Mouse (Mus musculus) monocyte, adult 2 months (primary cell): Measurements from ENCODE around the gene Supt3.

Source experiments
- DNase-seq, 2 experiments: peaks; one replicate each; pipeline ENCODE4 v3.0.0; 2022; ENCODE audit warnings: low spot score in 2 of 2, low read depth in 1 of 2

Gene Supt3

DNA sequence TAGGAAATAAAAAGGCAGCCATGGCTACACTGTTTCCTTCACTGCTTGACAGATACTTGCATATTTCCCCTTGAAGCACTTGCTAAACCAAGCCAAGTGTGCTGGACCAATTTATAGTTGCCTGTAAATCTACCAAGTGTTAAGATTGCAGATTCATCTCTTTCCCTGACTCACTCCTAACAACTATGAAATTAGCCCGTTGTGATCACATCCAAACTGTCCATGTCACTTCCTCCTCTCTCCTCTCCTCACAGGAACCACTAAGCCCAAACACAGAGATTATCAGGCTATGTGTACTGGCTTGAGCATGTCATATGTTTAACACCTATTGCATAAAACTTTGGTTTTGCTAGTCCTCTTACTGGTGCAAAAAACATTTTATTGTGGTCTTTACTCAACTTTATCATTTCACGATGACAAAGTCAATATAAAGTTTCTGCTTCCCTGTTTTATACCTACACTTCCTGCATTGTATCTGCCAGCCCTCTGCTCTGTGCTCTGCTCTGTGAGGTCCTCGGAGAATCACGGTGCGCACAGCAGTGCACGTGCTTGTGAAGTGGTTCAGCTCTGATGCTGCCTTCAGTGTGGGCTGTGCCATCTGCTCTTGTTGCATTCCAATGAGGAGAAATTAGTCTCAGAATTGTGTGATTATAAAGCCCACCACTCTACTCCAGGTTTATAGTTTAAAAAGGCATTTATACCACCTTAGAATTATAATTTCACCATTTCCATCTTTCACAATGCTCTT lies 186.3 kb downstream of the Supt3 start:
- DNase-seq, result no peak

DNA sequence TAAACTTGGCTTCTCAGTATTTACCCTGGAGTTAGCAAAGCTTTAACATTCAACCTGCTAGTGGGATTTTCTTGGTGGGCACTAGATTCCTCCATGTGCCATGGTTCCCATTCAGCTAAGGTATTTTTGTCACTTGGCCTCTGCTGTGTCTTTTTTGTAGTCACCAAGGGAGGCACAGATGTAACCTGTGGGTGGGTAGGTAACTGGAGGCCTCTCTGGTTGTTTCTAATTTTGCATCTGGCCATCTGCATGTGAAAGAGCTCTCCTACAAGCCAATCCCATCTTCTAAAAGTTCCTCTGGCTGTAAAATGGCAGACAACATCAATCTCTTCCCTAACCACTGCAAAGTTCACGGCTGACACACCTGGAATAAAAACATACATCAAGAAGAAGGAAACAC lies 190.2 kb downstream of the Supt3 start:
- no peak for DNase-seq

DNA sequence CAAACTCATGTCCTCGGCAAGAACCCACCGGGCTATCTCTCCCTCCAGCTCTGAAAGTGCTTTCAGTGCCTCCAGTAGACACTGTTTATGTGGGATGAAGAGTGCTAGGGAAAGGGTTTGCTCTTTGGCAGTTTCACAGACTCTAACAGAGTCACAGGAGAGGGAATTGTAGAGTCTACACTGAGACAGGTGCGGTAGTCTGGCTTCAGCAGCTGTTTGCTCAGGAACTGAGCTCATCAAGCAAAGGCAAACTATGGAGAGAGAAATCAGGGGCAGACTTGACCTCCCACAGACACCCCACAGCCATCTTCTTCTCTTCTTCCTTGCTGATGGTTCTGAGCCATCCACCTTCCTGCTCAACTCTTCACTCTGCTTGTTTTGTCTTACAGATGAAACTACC lies 193.3 kb downstream of the Supt3 start:
- DNase-seq, result no peak

DNA sequence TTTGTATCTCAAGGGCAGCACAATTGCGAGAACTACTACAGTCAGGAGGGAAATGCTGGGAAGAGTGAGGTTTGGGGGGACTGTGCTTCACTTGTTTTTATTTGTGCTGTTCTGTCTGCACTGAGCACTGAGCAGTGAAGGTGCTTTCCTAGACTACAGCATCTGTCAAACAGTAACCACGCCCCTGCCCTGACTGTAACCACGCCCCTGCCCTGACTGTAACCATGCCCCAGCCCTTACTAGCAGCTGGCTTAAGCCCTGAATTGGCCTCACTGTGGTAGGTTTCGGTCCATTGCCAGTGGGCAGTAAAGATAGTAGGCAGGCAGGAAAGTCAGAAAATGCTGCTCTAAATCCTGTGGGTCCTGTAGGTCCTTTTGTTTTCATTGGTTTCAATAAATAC lies 196.5 kb downstream of the Supt3 start:
- no peak for DNase-seq

DNA sequence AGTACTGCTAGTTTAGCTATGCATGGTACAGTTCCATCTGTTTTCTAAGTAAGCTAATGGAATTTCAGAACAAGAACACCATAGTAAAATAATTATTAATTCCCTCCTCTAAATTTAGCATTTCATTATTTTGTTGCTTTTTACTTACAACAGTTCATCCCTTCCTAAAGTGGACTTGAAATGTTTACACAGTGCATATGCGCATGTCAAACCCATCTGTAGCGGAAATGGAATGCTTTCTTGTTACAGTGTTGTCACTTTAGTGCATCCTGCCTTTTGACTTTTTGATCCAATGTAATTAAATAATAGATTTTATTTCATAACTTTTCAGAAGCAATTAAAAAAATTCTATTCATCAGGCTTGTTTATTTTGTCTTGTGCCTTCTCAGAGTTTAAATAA lies 200.7 kb downstream of the Supt3 start:
- DNase-seq, result no peak

DNA sequence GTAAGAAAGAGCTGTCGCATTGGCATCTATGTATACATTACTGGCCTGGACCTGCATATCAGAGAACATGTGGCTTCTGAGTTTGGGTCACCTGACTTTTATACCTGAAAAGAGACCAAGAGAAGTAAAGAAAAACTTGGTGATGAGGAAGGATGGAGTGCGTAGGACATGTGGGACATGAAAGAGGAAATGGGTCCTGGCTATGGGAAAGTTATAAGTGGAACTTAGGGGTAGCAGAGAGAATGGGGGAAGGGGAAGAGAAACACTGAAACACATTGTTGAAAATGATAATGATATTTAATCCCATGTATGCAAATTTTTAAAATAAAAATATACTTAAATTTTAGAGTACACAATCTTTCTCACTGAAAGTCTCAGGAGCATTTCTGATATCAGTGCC lies 211.0 kb downstream of the Supt3 start:
- no peak for DNase-seq

DNA sequence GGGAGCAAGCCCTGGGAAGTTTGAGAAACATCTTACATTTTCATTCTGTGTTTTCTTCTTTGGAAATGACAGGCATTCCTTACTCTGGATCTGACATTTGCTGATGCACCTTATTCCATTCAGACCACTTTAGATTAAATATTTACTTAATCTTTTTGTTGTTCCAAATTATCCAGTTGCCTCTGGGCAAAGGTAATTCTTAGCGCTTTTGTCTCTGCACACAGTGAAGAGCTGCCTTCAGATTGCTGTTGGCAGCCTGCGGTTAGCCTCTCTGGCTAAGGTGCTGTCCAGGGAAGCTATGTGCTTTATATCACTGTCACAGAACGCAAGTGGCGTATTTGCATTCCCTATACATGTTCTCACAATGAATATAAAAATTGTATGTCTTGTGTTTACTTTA lies 226.4 kb downstream of the Supt3 start:
- DNase-seq, result no peak

DNA sequence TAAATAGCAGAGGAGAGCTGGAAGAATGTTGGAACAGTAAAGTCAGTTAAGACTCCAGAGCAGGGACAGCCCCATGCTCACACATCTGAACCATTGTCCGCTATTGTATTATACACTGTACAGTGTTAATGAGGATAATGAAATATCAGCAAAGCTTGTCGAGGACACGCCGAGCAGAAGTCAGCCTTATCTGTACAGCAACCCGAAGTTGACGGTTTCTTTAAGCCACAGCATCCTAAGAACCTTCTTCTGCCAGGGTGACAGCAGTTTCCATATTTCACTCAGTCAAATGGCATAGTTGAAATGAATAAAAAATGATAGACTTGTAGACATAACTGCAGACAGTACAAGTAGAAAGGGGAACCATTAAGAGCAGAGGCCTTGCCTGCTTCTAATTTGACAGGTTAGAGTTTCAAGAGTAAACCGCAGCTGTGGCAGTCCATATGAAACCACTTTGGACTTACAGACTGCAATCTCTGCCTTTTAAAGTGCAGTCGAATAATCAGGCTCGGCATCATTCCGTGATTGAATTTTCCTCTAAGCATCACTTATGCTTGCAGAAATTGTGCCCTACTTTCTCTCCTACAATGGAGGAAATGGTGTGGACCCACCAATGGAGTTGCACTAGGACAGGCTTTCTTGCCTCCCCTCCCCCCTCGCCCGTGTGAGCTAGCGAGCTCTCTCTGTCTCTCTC lies 227.7 kb downstream of the Supt3 start:
- no peak for DNase-seq

DNA sequence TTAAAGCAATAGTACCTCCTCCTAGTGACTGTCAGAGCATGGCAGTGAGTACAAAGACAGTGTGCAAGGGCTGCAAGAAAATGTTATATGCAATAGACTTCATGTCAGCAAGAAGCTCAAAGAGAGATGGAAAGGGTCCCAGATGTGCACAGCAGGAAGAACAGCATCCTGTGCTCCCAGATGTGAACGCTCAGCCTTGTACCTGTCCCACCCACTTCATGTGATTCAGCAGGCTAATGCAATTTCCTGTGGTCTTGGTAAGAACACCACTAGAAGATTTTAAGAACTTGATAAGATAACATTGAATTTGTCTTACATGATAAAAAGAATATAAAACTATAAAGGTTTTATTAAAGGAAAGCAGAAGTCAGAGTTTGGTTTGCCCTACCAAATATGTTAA lies 230.5 kb downstream of the Supt3 start:
- no peak for DNase-seq

DNA sequence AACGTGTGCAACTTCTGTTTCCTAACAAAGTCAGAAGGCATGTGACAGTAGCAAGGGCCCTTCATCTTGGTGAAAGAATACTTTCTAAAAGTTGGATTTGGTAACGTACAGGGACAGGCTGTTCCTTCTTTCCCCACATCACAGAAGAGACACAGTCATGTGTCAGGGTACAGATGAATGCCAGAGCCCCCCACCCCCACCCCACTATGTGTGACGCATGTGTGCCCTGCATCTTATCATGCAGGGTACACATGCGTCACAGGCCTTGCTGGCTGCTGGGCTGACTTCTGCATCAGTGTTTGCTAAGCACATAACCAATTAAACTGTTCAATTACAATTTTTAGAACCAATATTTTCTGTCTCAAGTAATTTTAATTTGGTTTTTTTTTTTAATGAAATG lies 231.7 kb downstream of the Supt3 start:
- no peak for DNase-seq

DNA sequence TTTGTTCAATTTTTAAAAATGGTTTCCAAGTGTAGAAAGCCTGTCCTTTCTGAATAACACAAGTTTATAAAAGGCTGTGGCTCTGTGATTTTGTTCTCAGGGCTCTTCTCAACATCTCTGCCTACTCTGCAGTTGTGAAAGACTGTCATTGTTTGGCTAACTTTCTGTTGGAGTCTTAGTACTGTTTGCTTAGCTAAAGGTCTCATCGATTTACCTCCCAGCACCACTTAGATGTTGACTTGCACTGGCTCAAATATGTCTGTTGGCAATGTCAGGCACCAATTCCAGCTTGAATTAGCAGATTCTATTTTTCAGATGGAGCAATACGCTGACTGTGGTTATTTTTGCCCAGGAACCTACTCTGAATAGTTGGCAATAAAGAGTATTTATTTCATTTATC lies 233.5 kb downstream of the Supt3 start:
- no peak for DNase-seq

DNA sequence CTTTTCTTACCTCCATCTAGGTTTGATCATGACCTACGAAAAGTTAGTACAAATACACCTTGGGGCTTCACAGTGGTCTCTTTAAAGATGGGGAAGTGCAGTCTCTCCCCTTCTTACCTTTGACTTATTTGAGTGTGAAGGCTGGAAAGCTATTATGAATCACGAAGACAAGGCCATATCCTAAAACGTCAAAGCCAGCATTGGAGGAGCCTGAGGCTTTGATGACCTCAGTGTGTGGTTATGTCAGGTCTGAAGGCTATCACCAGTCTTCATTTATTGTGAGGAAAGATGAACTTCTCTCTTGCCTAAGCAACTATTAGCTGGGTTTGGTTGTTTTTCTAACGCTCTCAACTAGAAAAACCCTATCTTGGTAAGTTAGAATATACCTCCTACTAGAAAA lies 239.8 kb downstream of the Supt3 start:
- DNase-seq, result no peak

DNA sequence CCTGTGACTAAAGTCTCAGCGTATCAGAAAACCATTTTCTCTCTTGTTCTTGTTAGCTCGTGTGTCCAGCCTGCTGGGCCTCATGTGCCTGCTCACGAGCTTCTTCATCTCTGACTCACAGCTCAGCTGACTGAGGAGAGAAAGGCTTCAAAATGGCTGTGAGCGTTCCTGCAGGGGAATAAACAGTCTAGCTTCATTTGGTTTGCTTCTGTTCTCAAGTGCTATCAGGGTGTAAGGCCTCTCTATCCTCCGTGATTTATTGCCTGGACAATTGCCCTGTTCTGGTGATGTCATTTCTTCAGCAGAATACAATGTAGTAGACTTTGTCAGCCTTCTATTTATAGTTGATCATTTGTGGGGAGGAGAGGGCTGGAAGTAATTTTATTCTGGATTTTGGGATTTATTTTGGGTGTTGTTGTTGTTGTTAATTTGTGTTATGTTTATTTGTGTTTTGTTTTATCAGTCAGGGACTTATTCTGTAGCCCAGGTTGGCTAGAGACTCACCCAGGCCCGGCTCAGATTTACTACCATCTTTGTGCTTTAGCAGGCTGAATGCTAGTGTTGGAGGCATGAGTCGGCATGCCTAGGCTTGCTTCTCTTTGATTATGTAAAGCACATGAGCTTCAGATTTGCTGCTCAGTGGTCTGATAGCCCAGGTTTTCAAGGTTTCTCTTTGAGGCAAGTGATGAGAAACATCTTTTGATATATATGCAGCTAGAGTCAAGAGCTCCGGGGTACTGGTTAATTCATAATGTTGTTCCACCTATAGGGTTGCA lies 243.4 kb downstream of the Supt3 start:
- DNase-seq, result no peak

DNA sequence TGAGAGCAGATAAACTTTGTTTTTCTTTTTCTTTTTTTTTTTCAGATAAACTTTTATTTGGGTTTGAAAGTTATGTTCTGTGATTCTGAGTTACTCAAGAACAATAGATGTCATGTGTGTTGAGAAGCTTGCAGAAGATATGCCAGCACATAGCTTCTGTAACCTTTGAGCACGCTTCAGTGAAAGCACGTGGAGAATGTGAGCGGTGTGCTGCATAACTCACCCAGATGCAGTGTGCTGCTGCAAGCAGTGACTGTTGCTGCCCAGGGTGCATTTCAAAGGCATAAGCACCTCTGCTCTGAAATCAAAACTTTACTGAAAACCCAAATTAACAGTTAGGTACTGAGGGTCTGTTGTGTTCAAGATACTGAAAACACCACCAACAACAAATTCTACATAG lies 251.5 kb downstream of the Supt3 start:
- no peak for DNase-seq

DNA sequence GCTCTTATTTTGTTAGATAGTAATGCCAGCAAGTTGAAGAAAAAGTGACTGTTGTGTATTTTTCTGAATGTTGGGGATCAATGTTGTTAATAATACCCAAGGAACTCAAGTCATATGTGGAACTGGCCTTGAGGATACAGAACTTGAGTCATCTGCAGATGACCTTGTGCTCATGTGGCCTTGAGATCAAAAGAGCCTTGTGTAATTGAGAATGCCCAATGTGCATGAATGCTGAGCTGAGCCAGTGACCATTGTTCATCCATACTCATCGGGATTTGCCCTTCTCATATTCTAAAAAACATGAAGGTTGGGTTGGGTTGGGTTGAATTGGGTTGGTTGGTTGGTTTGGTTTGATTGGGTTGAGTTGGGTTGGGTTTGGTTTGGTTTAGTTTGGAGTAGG lies 252.2 kb downstream of the Supt3 start:
- no peak for DNase-seq

DNA sequence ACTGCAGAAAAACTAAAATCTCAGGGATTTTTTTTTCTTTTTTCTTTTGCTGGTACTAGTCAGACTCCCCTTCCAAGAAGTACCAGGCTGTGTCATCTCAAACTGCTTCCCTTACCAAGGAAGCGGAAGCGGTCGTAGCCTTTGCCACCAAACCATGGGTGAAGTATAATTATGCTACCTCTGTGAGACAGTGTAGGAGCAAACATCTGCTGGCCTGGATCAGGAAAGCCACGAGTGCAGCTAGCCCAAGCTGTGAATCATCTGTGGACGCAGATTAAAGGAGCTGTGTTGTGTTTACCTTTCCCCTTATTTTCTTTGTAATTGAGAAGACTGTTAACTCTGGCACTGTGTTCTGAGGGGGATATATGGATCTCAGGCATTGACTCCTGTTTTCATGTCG lies 255.3 kb downstream of the Supt3 start:
- no peak for DNase-seq

DNA sequence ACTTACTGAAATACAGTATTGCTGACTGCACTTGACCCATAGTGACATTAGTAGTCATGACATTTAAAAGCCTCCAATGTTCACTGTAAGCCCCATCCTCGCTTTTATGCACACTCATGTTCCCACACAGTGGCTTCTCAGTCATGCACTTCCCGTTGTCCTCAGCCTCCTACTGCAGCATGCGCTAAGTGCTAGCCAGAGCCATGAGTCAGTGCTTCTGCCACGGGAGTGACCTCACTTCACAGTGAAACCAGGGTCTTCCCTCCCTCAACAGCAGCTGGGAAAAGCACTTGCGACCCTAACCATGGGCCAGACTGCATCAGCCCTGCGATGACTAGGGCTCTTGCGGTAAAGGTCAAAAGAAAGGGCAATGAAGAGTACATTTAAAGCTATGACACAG lies 256.7 kb downstream of the Supt3 start:
- no peak for DNase-seq

DNA sequence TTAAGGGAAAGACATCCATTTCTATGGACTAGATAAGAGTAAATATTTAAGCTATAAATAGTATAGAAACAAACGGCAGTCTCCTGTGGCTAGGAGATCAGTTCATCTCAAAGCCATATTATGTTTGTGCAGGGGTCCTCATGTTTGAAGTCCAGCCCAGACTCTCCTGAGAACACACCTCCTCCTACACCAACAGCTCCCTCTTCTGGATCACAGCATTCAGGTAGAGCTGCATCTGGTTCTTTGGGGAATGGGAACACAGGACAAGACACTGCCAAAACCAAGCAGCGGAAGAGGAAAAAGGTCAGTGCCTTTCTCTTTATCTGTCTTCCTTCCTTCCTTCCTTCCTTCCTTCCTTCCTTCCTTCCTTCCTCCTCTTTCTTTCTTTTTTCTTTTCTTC lies 264.1 kb downstream of the Supt3 start:
- no peak for DNase-seq

DNA sequence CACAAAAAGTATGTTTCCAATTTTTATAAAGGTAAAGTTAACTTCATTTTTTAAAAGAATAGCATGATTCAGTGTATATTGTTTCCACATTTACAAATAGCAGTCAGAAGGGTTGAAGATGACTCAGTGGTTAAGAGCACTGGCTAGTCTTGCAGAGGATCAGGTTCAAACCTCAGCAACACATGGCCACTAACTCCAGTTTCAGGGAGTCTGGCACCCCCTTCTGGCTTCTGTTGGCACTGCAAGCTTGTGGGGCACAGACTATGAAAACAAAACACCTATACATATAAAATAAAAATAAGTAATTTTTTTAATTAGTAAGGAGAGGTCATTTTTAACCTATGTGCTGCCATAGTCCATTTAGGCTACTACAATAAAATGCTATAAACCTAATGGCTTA lies 268.9 kb downstream of the Supt3 start:
- DNase-seq, result no peak

DNA sequence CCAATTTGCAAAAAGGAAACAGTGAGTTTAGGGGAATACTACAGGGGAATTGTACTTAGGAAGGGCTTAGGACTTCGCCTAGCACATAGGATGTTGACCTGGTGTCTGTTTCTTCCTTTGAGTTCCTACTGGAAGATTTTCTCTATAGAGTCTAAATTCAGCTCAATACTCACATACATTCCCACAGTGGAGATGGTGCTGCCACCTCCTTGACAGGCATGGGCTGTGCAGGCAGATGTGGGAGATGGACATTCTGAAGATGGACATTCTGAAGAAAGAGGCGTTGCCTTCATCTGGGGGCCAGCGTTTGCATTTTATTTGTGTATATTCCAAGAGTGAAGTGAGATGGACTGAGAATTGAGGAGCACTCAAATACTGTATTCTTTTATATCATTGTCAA lies 269.6 kb downstream of the Supt3 start:
- no peak for DNase-seq

DNA sequence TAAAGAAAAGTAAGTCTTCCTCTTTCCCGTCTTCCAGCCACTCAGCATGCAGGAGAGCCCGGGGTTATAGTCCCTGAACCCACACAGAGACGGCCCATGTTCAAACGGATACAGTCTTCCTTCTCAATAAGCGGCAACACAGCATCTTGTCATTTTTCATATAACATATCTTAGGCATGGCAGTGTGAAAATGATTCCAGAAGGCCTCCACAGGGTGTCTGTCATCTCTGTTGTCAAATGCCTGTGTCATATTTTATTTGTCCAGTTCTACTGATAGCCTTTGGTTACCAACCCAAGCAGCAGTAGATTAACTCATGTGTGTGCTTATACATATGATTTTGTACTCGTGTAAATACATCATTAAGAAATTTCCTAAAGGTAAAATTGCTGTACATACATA lies 270.3 kb downstream of the Supt3 start:
- no peak for DNase-seq

DNA sequence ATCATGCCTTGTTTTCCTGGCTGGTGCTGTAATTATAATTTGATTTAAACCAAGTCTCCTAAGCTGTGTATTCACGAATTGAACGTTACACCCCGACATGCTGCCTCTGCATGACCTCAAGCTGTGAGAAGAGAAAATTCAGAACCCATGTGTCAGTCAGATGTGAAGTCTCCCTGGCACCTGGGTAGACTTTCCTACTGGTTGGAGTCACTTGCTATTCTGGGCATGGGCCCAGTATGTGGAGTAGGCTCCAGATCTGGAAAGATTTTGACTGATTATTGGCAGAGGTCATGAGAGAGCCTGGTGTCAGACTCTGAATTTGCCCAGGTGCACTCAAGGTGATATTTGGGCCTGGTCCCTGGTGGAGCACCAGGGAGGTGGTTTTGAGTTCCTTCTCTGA lies 275.0 kb downstream of the Supt3 start:
- no peak for DNase-seq
